Mouse (Mus musculus) ES-Bruce4 (cell line): ENCODE data around the gene Arhgef26.

ENCODE experiments used
- CTCF ChIP-seq: IDR thresholded peaks from one replicate; pipeline ENCODE4 v1.8.1; 2011; ENCODE audit warnings: low read depth, low read length
- POLR2A ChIP-seq: IDR thresholded peaks from one replicate; pipeline ENCODE4 v1.8.1; 2011; ENCODE audit warnings: low read length; ENCODE audit not compliant: insufficient read depth

DNA sequence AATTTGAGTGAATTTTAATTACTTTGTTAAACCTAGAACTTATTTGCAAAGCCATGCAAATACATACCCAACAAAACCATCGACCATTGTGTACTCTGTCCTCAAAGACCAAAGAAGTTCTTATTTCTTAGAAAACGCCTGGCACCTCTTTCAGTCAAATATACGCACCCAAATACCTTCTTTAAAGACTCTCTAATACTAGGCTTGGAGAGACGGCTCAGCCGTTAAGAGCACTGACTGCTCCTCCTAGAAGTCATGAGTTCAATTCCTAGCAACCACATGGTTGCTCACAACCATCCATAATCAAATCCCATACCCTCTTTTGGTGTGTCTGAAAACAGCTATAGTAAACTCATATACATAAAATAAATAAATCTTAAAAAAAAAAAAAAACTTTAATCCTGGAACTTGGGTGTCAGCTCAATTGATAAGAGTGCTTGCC is 169.1 kb downstream of the Arhgef26 start:
- TF ChIP-seq CTCF (no peak), POLR2A (no peak)
